Mouse (Mus musculus): Measurements from ENCODE around the gene Gpr135. TPM values are rescaled to one million over a fixed set of nuclear protein-coding genes. Genes with fewer than 3 reads are reported as not detected.

The Gpr135 gene
- polyA plus RNA-seq (2015; fragmentation: Nextera tagmentation; extraction: Ambion mirVana), result 0.42 and 0.64 TPM in 2 replicates

- peak within 1 kb of the TSS; percentile 40 for H3K9ac ChIP-seq
- peaks cover 12% of the 10 kb centered on the region for H3K4me1 ChIP-seq
- no peaks in the 10 kb centered on the region for H3K36me3 ChIP-seq
- H3K27me3 ChIP-seq, result peaks cover 32% of the 10 kb centered on the region
- peak within 1 kb of the TSS; percentile 70 for H3K4me3 ChIP-seq
- ATAC-seq (ENCODE audit: borderline replicate concordance, extremely low read depth, low FRiP score, low TSS enrichment), result peak; percentile 84
- WGBS, result under 1% methylated on average over 94 of the region's 94 CpGs
- H3K27ac ChIP-seq, result no peak within 1 kb of the TSS
- peak within 1 kb of the TSS; percentile 100 for H3K4me2 ChIP-seq
- H3K9me3 ChIP-seq, result no peaks in the 10 kb centered on the region
Measured at GRCm38 (mm10) chr12:72070327-72071269, at the start of gene Gpr135. Gpr135 (minus strand) TSS chr12:72071125.

GRCm38 (mm10) chr12:72115686-72116345 is 44.9 kb upstream of the Gpr135 start:
- Histone ChIP-seq H3K36me3 (no peaks in the 10 kb centered on the region), H3K27me3 (no peaks in the 10 kb centered on the region), H3K4me3 (no peak overlapping the region), H3K4me2 (no peak overlapping the region), H3K9me3 (no peaks in the 10 kb centered on the region), H3K4me1 (no peaks in the 10 kb centered on the region), H3K27ac (no peak overlapping the region), H3K9ac (no peak overlapping the region)
- ATAC-seq (ENCODE audit: borderline replicate concordance, extremely low read depth, low FRiP score, low TSS enrichment), result no peak
- 69% methylated on average over 22 of the region's 23 CpGs for WGBS

- Histone ChIP-seq H3K4me2 (no peak overlapping the region), H3K9ac (no peak overlapping the region), H3K4me1 (no peaks in the 10 kb centered on the region), H3K27me3 (no peaks in the 10 kb centered on the region), H3K9me3 (no peaks in the 10 kb centered on the region), H3K4me3 (no peak overlapping the region), H3K36me3 (no peaks in the 10 kb centered on the region), H3K27ac (no peak overlapping the region)
- 72% methylated on average over 6 of the region's 6 CpGs for WGBS
- no peak for ATAC-seq (ENCODE audit: borderline replicate concordance, extremely low read depth, low FRiP score, low TSS enrichment)
Measured at GRCm38 (mm10) chr12:72115126-72115525, 44.2 kb upstream of the Gpr135 start.

- WGBS, result 21% methylated on average over 14 of the region's 14 CpGs
- Histone ChIP-seq H3K9ac (no peak overlapping the region), H3K9me3 (no peaks in the 10 kb centered on the region), H3K4me1 (peaks cover 4% of the 10 kb centered on the region; the same call in 1 of the 2 replicates), H3K4me2 (peak overlapping the region; percentile 23; the same call in 1 of the 2 replicates), H3K4me3 (no peak overlapping the region), H3K27ac (no peak overlapping the region), H3K27me3 (no peaks in the 10 kb centered on the region), H3K36me3 (peaks cover 12% of the 10 kb centered on the region; the same call in 1 of the 2 replicates)
- no peak for ATAC-seq (ENCODE audit: borderline replicate concordance, extremely low read depth, low FRiP score, low TSS enrichment)
Measured at GRCm38 (mm10) chr12:72104525-72105281, 33.8 kb upstream of the Gpr135 start.

GRCm38 (mm10) chr12:72104027-72104426 is 33.1 kb upstream of the Gpr135 start:
- Histone ChIP-seq H3K27me3 (no peaks in the 10 kb centered on the region), H3K9me3 (no peaks in the 10 kb centered on the region), H3K4me2 (no peak overlapping the region), H3K9ac (no peak overlapping the region), H3K4me3 (no peak overlapping the region), H3K36me3 (peaks cover 12% of the 10 kb centered on the region; the same call in 1 of the 2 replicates), H3K4me1 (peaks cover 4% of the 10 kb centered on the region; the same call in 1 of the 2 replicates), H3K27ac (no peak overlapping the region)
- ATAC-seq (ENCODE audit: borderline replicate concordance, extremely low read depth, low FRiP score, low TSS enrichment), result no peak
- WGBS, result 81% methylated on average over 5 of the region's 5 CpGs

GRCm38 (mm10) chr12:72102776-72103175 is 31.9 kb upstream of the Gpr135 start:
- Histone ChIP-seq H3K4me1 (peaks cover 4% of the 10 kb centered on the region; the same call in 1 of the 2 replicates), H3K9ac (no peak overlapping the region), H3K4me2 (no peak overlapping the region), H3K36me3 (peaks cover 17% of the 10 kb centered on the region), H3K27me3 (no peaks in the 10 kb centered on the region), H3K4me3 (no peak overlapping the region), H3K9me3 (no peaks in the 10 kb centered on the region), H3K27ac (no peak overlapping the region)
- ATAC-seq (ENCODE audit: borderline replicate concordance, extremely low read depth, low FRiP score, low TSS enrichment), result no peak
- 73% methylated on average over 6 of the region's 6 CpGs for WGBS

- Histone ChIP-seq H3K9me3 (no peaks in the 10 kb centered on the region), H3K4me2 (no peak overlapping the region), H3K4me1 (no peaks in the 10 kb centered on the region), H3K27me3 (no peaks in the 10 kb centered on the region), H3K27ac (no peak overlapping the region), H3K4me3 (no peak overlapping the region), H3K36me3 (peaks cover 62% of the 10 kb centered on the region), H3K9ac (no peak overlapping the region)
- 92% methylated on average over 8 of the region's 8 CpGs for WGBS
- ATAC-seq (ENCODE audit: borderline replicate concordance, extremely low read depth, low FRiP score, low TSS enrichment), result no peak
Measured at GRCm38 (mm10) chr12:72096966-72097365, 26.0 kb upstream of the Gpr135 start.

GRCm38 (mm10) chr12:72089802-72090201 is 18.9 kb upstream of the Gpr135 start:
- WGBS, result 94% methylated on average over 4 of the region's 4 CpGs
- peaks cover 18% of the 10 kb centered on the region for H3K4me1 ChIP-seq
- no peak overlapping the region for H3K27ac ChIP-seq
- H3K4me3 ChIP-seq, result no peak overlapping the region
- H3K9ac ChIP-seq, result no peak overlapping the region
- no peak for ATAC-seq (ENCODE audit: borderline replicate concordance, extremely low read depth, low FRiP score, low TSS enrichment)
- H3K27me3 ChIP-seq, result no peaks in the 10 kb centered on the region
- H3K4me2 ChIP-seq, result no peak overlapping the region
- H3K36me3 ChIP-seq, result peaks cover 29% of the 10 kb centered on the region
- no peaks in the 10 kb centered on the region for H3K9me3 ChIP-seq

GRCm38 (mm10) chr12:72086166-72086825 is 15.4 kb upstream of the Gpr135 start:
- peaks cover 37% of the 10 kb centered on the region for H3K4me1 ChIP-seq
- no peak; the same call in 1 of the 2 replicates for ATAC-seq (ENCODE audit: borderline replicate concordance, extremely low read depth, low FRiP score, low TSS enrichment)
- H3K9ac ChIP-seq, result peak overlapping the region; percentile 81
- no peaks in the 10 kb centered on the region for H3K27me3 ChIP-seq
- WGBS, result 2% methylated on average over 18 of the region's 18 CpGs
- H3K9me3 ChIP-seq, result no peaks in the 10 kb centered on the region
- peaks cover 5% of the 10 kb centered on the region for H3K36me3 ChIP-seq
- H3K4me3 ChIP-seq, result peak overlapping the region; percentile 74
- peak overlapping the region; percentile 74 for H3K4me2 ChIP-seq
- peak overlapping the region; percentile 97 for H3K27ac ChIP-seq

- Histone ChIP-seq H3K27ac (peak within 1 kb of the TSS; percentile 97), H3K4me2 (peak within 1 kb of the TSS; percentile 85), H3K4me3 (peak within 1 kb of the TSS; percentile 74), H3K36me3 (peaks cover 2% of the 10 kb centered on the region), H3K9me3 (no peaks in the 10 kb centered on the region), H3K9ac (peak within 1 kb of the TSS; percentile 81), H3K27me3 (no peaks in the 10 kb centered on the region), H3K4me1 (peaks cover 37% of the 10 kb centered on the region)
- under 1% methylated on average over 60 of the region's 60 CpGs for WGBS
- ATAC-seq (ENCODE audit: borderline replicate concordance, extremely low read depth, low FRiP score, low TSS enrichment), result peak; percentile 97
Measured at GRCm38 (mm10) chr12:72085329-72086165, 14.6 kb upstream of the Gpr135 start, which contains the start of the genes L3hypdh and Jkamp. L3hypdh (minus strand) TSS chr12:72085439. Jkamp (plus strand) TSS chr12:72085589.
